Mouse (Mus musculus) cortical plate, adult 2 months (tissue): ENCODE data around the gene Olfr1239. TPM values are rescaled to one million over a fixed set of nuclear protein-coding genes. Genes with fewer than 3 reads are reported as not detected.

Source experiments
- H3K27ac ChIP-seq: fragments of 200-500 bp; 2 replicates; pipeline ENCODE4 v1.5.1; 2012; ENCODE audit warnings: low read length, control low read depth, inconsistent platforms; ENCODE audit not compliant: insufficient read depth
- H3K4me1 ChIP-seq: fragments of 200-500 bp; 2 replicates; pipeline ENCODE4 v1.6.1; 2011; ENCODE audit warnings: low read length; ENCODE audit not compliant: control insufficient read depth, insufficient read depth
- H3K4me3 ChIP-seq: fragments of 200-500 bp; 2 replicates; pipeline ENCODE4 v1.5.1; 2011; ENCODE audit warnings: mild to moderate bottlenecking, low read length, control low read depth; ENCODE audit not compliant: insufficient read depth
- CTCF ChIP-seq: fragments of 200-500 bp; IDR thresholded peaks from 2 replicates; pipeline ENCODE4 v1.5.1; 2011; ENCODE audit warnings: mild to moderate bottlenecking, control low read depth, low read length; ENCODE audit not compliant: insufficient read depth; ENCODE audit errors: extremely low read depth
- POLR2A ChIP-seq: fragments of 200-500 bp; IDR thresholded peaks from 2 replicates; pipeline ENCODE4 v1.6.1; 2011; ENCODE audit warnings: mild to moderate bottlenecking, low read length, control low read depth; ENCODE audit not compliant: insufficient read depth; ENCODE audit errors: extremely low read depth
- polyA plus RNA-seq: library from polyadenylated mRNA; depleted of rRNA; stranded (reverse); fragments of >200 nt; gene quantifications from 2 replicates; pipeline ENCODE4 v1.2.3, GENCODE M21; 2012; rRNA removed

Gene Olfr1239
- not detected in 2 replicates for polyA plus RNA-seq

DNA sequence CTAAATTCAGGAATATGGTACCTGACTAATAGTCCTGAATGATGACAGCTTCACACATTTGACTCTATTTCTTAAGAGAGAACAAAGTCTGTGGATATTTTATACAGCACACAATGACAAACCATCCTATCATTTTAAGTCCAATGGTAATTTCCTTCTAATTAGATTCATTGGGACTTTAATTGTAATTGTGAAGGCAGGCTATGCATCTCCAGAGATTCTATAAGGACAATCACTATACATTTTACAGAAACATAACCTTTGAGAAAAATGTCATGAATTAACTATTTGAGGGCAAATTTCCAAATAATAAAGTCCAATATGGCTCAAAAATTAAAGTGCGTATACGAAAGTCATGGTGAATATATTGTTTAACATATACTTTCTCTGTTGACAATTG, at the start of gene Olfr1239:
TSS of gene Olfr1239 (minus strand) at position 101 of the 400 bp plus-strand sequence.
- H3K4me1 ChIP-seq, result no peaks in the 10 kb centered on the region
- no peak within 1 kb of the TSS for H3K4me3 ChIP-seq
- H3K27ac ChIP-seq, result no peak within 1 kb of the TSS
- TF ChIP-seq POLR2A (no peak), CTCF (no peak)

DNA sequence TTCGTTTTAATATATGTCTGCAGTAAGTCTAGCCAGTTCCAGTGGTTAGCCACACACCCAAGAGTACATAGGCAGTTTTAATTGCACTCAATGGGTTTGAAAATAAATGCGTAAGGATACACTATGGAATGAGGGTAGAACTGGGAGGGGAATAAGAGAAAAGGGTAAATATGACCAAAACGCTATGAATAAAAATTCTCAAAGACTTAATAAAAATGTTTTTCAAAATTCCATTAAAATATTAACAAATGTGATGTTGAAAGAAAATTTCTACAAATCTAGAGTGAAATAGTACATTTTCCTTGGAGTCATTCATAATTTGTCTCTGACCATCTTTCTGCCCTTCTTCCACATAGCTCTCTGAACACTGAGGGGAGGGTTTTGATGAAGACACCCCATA, 22.7 kb upstream of the Olfr1239 start, which contains the start of gene Olfr1240:
TSS of gene Olfr1240 (minus strand) at position 101 of the 400 bp plus-strand sequence.
- Histone ChIP-seq H3K27ac (no peak within 1 kb of the TSS), H3K4me3 (no peak within 1 kb of the TSS), H3K4me1 (no peaks in the 10 kb centered on the region)
- no peak for TF ChIP-seq CTCF
- TF ChIP-seq POLR2A, result no peak

DNA sequence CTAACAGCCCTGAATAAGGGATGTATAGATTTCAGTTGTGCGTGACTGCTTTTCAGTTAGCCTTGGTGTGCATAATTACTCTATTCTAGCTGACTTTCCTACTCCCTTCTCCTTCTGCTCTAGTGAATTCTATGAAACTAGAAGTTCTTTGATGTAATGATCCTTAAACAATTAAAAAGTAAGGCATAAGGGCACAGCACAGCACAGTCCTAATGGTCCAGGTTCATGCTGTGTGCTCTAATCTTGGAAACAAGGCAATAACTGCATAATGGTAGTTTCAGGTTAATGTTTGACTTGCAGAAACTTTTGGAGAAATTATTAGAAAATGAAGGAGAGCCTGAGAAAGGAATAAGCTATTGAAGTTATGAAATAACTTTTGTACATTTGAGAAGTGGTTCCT, 5.7 kb downstream of the Olfr1239 start:
- no peak overlapping the region for H3K27ac ChIP-seq
- H3K4me3 ChIP-seq, result no peak overlapping the region
- no peak for TF ChIP-seq POLR2A
- no peak for TF ChIP-seq CTCF
- no peaks in the 10 kb centered on the region for H3K4me1 ChIP-seq

DNA sequence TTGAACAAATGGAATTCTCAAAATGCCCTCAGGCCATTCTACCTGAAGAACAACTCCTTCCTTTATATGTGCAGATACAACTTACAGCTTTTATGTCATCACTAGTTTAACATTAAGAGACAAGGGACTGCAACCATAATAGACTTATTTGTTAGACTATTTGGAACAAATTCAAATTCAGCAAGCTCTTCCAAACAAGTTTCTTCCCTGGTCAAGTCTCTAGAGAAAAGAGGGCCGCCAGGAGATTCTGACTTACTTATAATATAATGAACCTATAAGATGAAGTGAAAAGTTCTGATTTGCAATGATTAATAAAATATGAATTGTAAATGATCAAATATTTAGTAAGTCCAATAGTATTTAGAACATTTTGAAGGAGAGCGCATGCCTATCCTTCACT, 10.6 kb downstream of the Olfr1239 start, which contains the start of gene Olfr1238:
TSS of gene Olfr1238 (minus strand) at position 101 of the 400 bp plus-strand sequence.
- Histone ChIP-seq H3K4me3 (no peak within 1 kb of the TSS), H3K4me1 (no peaks in the 10 kb centered on the region), H3K27ac (no peak within 1 kb of the TSS)
- TF ChIP-seq CTCF, result no peak
- no peak for TF ChIP-seq POLR2A

DNA sequence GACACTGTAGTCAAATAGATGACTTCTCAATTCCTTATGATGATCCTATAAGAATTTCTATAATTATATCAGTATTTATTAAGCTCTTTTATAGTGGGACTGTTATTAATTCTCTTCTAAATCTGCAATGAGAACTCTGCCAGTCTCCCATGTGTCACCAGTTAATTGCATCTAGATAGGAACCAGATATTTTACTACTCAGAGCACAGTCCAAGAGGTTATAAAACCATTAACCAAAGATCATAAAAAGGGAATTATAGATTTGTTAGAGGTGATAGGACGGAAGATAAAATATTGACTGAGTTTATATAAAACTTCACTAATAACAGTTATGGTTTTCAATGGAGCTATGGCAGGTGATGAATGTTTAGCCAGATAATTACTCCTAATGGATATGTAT, 19.3 kb downstream of the Olfr1239 start:
- no peaks in the 10 kb centered on the region for H3K4me1 ChIP-seq
- H3K4me3 ChIP-seq, result no peak overlapping the region
- no peak overlapping the region for H3K27ac ChIP-seq
- no peak for TF ChIP-seq CTCF
- TF ChIP-seq POLR2A, result no peak

Other genes starting within 250 kb of the Olfr1239 start
- not detected in 2 replicates for gene Olfr1225, start 245.7 kb downstream of the Olfr1239 start, polyA plus RNA-seq
- not detected in 2 replicates for gene Olfr1226, start 220.4 kb downstream of the Olfr1239 start, polyA plus RNA-seq
- gene Olfr1228, start 166.3 kb downstream of the Olfr1239 start, polyA plus RNA-seq, result not detected in 2 replicates
- gene Olfr1229, start 132.4 kb downstream of the Olfr1239 start, polyA plus RNA-seq, result not detected in 2 replicates
- not detected in 2 replicates for gene Olfr1230, start 123.1 kb downstream of the Olfr1239 start, polyA plus RNA-seq
- gene Olfr1231, start 113.3 kb downstream of the Olfr1239 start, polyA plus RNA-seq, result not detected in 2 replicates
- not detected in 2 replicates for gene Olfr1232, start 90.7 kb downstream of the Olfr1239 start, polyA plus RNA-seq
- gene Olfr1233, start 78.0 kb downstream of the Olfr1239 start, polyA plus RNA-seq, result not detected in 2 replicates
- gene Olfr1234, start 55.5 kb downstream of the Olfr1239 start, polyA plus RNA-seq, result not detected in 2 replicates
- gene Olfr1238, start 10.7 kb downstream of the Olfr1239 start, polyA plus RNA-seq, result not detected in 2 replicates
- not detected in 2 replicates for gene Olfr1240, start 22.6 kb upstream of the Olfr1239 start, polyA plus RNA-seq
- gene Olfr1241, start 66.7 kb upstream of the Olfr1239 start, polyA plus RNA-seq, result not detected in 2 replicates
- not detected in 2 replicates for gene Olfr1242, start 77.9 kb upstream of the Olfr1239 start, polyA plus RNA-seq
- not detected in 2 replicates for gene Olfr1243, start 111.1 kb upstream of the Olfr1239 start, polyA plus RNA-seq
- not detected in 2 replicates for gene Olfr1245, start 158.0 kb upstream of the Olfr1239 start, polyA plus RNA-seq
- gene Olfr1246, start 172.8 kb upstream of the Olfr1239 start, polyA plus RNA-seq, result not detected in 2 replicates
- 0.02 TPM in 1 of 2 replicates, not detected in the other for gene Olfr1247, start 193.7 kb upstream of the Olfr1239 start, polyA plus RNA-seq
- gene Olfr1248, start 197.8 kb upstream of the Olfr1239 start, polyA plus RNA-seq, result not detected in 2 replicates
- gene Olfr1249, start 214.6 kb upstream of the Olfr1239 start, polyA plus RNA-seq, result not detected in 2 replicates
- not detected in 2 replicates for gene Olfr1250, start 241.1 kb upstream of the Olfr1239 start, polyA plus RNA-seq